Mouse (Mus musculus) kidney, postnatal 10 days (tissue): ENCODE results near the gene Npdc1.

Experiments used
- DNase-seq: peaks from one replicate; pipeline ENCODE4 v3.0.0; 2021; ENCODE audit warnings: mixed read lengths

The Npdc1 gene

GRCm38 (mm10) chr2:25399051-25399450 lies at the start of gene Npdc1:
Gene Npdc1, plus strand, starts transcription at chr2:25399351.
- no peak for DNase-seq

GRCm38 (mm10) chr2:25349499-25349898 lies 49.7 kb upstream of the Npdc1 start:
- DNase-seq = no peak

- DNase-seq = no peak
Measured at GRCm38 (mm10) chr2:25350701-25351100, 48.5 kb upstream of the Npdc1 start.

GRCm38 (mm10) chr2:25354211-25354610 lies 44.9 kb upstream of the Npdc1 start:
- no peak for DNase-seq

- DNase-seq = no peak
Measured at GRCm38 (mm10) chr2:25355419-25356066, 43.6 kb upstream of the Npdc1 start.

- DNase-seq = peak; percentile 89
Measured at GRCm38 (mm10) chr2:25356208-25357079, 42.7 kb upstream of the Npdc1 start, which contains the start of gene Dpp7. Gene Dpp7, minus strand, starts transcription at chr2:25356359.

GRCm38 (mm10) chr2:25359848-25360247 lies 39.3 kb upstream of the Npdc1 start:
- no peak for DNase-seq

GRCm38 (mm10) chr2:25363478-25364178 lies 35.5 kb upstream of the Npdc1 start:
- DNase-seq = peak; percentile 34

GRCm38 (mm10) chr2:25364313-25364712 lies 34.8 kb upstream of the Npdc1 start:
- DNase-seq = no peak

- no peak for DNase-seq
Measured at GRCm38 (mm10) chr2:25364761-25365090, 34.4 kb upstream of the Npdc1 start.

- DNase-seq = peak; percentile 92
Measured at GRCm38 (mm10) chr2:25365091-25365761, 33.9 kb upstream of the Npdc1 start, which contains the start of gene Uap1l1. Gene Uap1l1, minus strand, starts transcription at chr2:25365682.

- DNase-seq = no peak
Measured at GRCm38 (mm10) chr2:25369996-25370395, 29.2 kb upstream of the Npdc1 start.

- DNase-seq = peak; percentile 91
Measured at GRCm38 (mm10) chr2:25371764-25372643, 27.1 kb upstream of the Npdc1 start, which contains the start of gene Sapcd2. Gene Sapcd2, plus strand, starts transcription at chr2:25372321.

- no peak for DNase-seq
Measured at GRCm38 (mm10) chr2:25372644-25373391, 26.3 kb upstream of the Npdc1 start.

GRCm38 (mm10) chr2:25373431-25373830 lies 25.7 kb upstream of the Npdc1 start:
- no peak for DNase-seq

GRCm38 (mm10) chr2:25376589-25376988 lies 22.6 kb upstream of the Npdc1 start:
- DNase-seq = peak; percentile 79

GRCm38 (mm10) chr2:25384492-25384891 lies 14.7 kb upstream of the Npdc1 start:
- no peak for DNase-seq

- no peak for DNase-seq
Measured at GRCm38 (mm10) chr2:25391266-25391665, 7.9 kb upstream of the Npdc1 start.

- peak; percentile 54 for DNase-seq
Measured at GRCm38 (mm10) chr2:25394281-25395221, 4.6 kb upstream of the Npdc1 start.
